Mouse (Mus musculus): ENCODE measurements around the gene Rev1. TPM values are rescaled to one million over a fixed set of nuclear protein-coding genes. Genes with fewer than 3 reads are reported as not detected.
"Not testable (repeated sequence)": the region's sequence is repeated elsewhere in the genome, so short reads cannot be mapped to it uniquely, and the experiment has no call there.

Gene Rev1
- polyA plus RNA-seq, 1 experiment from 2014 or later = 10.9 TPM

DNA sequence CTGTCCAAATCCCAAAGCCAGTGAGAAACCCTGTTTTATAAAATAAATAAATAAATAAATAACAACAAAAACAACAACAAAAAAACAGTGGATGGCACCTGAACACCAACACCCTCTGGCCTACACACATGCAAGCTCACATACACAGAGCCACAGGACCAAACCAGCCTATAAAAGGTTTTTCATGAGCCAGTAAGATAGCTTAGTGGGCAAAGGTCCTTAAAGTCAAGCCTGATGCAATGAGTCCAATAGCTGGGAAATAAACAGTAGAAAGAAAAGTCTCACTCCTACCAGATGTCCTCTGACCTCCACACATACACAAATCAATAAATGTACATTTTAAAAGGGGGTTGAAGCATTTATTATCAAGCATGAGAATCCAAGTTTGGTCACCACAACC lies 5.3 kb downstream of the Rev1 start:
- H3K27ac ChIP-seq = no peak overlapping the region
- H3K4me3 ChIP-seq (ENCODE audit: inconsistent target) = no peak overlapping the region
- H3K79me2 ChIP-seq (ENCODE audit: inconsistent target) = peaks cover 96% of the 10 kb centered on the region
- no peaks in the 10 kb centered on the region for H3K36me3 ChIP-seq (ENCODE audit: inconsistent target)

DNA sequence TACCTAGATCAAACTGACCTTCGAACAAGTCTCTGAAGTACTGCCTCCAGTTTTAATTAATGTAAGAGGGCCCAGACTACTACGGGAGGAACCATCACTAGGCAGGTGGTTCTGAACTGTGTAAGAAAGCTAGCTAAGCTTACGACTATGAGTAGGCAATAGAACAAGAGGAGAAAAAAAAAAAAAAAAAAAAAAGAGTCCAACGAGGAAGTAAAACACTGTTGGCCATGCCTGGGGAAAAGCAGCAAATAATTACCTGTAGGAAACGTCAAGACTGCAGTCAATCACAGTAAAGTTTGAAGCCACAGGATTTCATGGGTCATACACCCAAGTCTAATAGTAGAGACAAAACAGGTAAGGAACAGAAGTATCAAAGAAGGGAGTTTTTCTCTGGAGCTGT lies 8.7 kb downstream of the Rev1 start:
- no peaks in the 10 kb centered on the region for H3K36me3 ChIP-seq (ENCODE audit: inconsistent target)
- H3K79me2 ChIP-seq (ENCODE audit: inconsistent target) = peaks cover 100% of the 10 kb centered on the region
- no peak overlapping the region for H3K27ac ChIP-seq
- 37% methylated on average over 4 of the region's 5 CpGs for WGBS (ENCODE audit: missing documents)
- no peak overlapping the region for H3K4me3 ChIP-seq (ENCODE audit: inconsistent target)

DNA sequence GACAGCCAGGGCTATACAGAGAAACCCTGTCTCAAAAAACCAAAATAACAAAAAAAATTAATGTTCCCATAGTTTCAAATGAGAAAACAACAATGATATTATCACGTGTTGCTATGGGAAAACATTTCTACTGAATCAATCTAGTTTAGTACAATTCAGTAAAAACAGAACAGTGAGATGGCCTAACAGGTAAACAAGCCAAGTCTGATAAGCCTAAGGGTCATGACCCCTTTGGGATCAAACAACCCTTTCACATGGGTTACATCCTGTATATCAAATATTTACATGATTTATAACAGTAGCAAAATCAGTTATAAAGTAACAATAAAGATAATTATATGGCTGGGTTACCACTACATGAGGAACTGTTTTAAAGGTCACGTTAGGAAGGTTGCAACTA lies 11.0 kb downstream of the Rev1 start:
- WGBS (ENCODE audit: missing documents) = 100% methylated on average over 2 of the region's 2 CpGs
- no peak overlapping the region for H3K27ac ChIP-seq

DNA sequence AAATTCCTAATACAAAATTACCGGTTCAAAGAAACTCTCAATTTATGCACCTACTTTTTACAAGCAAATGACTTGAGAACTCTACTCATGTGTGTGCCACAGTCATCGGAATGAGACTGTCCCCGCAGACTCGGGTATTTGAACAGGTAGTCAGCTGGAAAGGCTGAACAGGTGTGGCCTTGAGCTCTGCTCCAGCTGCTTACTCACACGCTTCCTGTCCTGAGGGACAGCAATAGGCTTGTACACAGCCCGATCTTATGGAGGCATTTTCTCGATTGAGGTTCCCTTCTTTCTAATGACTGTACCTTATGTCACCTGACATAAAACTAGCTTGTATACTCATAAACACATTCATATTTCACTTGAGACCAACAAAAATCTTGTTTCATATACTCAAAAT lies 19.8 kb downstream of the Rev1 start:
- WGBS (ENCODE audit: missing documents) = 88% methylated on average over 7 of the region's 7 CpGs
- H3K4me3 ChIP-seq (ENCODE audit: inconsistent target) = no peak overlapping the region
- H3K79me2 ChIP-seq (ENCODE audit: inconsistent target) = peaks cover 98% of the 10 kb centered on the region
- H3K36me3 ChIP-seq (ENCODE audit: inconsistent target) = peaks cover 4% of the 10 kb centered on the region; the same call in 1 of the 2 replicates
- H3K27ac ChIP-seq = no peak overlapping the region

More for the DNA sequence above, 11.0 kb downstream of the Rev1 start:
- H3K79me2 ChIP-seq (ENCODE audit: inconsistent target) = peaks cover 100% of the 10 kb centered on the region
- no peak overlapping the region for H3K4me3 ChIP-seq (ENCODE audit: inconsistent target)
- H3K36me3 ChIP-seq (ENCODE audit: inconsistent target) = no peaks in the 10 kb centered on the region

DNA sequence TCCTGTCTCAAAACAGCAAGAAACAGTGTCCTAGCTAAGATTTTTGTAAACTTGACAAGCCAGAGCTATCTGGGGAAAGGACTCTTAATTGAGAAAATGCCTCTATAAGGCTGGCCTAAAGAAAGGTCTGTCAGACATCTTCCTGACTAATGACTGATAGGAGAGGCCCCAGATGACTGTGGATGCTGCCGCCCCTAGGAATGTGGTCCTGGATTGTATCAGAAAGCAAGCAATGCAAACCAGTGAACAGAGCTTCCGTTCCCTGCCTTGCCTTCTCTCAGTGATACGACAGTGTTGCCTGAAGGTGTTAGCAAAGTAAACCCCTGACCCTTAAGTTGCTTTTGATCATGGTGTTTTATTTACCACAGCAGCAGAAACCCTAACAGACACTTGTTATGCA lies 25.8 kb downstream of the Rev1 start:
- no peak overlapping the region for H3K4me3 ChIP-seq (ENCODE audit: inconsistent target)
- H3K36me3 ChIP-seq (ENCODE audit: inconsistent target) = peaks cover 8% of the 10 kb centered on the region
- WGBS (ENCODE audit: missing documents) = 92% methylated on average over 3 of the region's 3 CpGs
- H3K27ac ChIP-seq = no peak overlapping the region
- H3K79me2 ChIP-seq (ENCODE audit: inconsistent target) = peaks cover 42% of the 10 kb centered on the region

DNA sequence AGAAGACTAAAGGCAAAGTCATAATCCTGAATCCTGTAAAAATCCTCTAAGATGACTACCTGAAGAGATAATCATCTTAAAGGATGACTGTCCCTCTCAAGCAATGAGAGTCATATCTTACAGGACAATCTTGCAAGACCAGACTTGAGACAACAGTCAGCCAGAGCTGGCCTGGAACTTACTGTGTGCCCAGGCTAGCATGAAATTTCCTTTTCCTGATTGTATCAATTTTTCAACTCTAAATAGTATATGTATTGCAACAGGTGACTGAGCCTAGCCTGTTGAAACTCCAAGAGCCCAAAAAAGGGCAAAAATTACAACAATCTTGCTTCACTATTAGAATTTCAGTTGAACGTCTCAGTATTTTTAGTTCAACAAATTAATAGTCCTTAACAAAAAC lies 26.4 kb downstream of the Rev1 start:
- Histone ChIP-seq H3K79me2 (ENCODE audit: inconsistent target) (peaks cover 36% of the 10 kb centered on the region), H3K36me3 (ENCODE audit: inconsistent target) (peaks cover 13% of the 10 kb centered on the region), H3K27ac (no peak overlapping the region), H3K4me3 (ENCODE audit: inconsistent target) (no peak overlapping the region)
- 56% methylated on average over 1 of the region's 1 CpGs for WGBS (ENCODE audit: missing documents)

DNA sequence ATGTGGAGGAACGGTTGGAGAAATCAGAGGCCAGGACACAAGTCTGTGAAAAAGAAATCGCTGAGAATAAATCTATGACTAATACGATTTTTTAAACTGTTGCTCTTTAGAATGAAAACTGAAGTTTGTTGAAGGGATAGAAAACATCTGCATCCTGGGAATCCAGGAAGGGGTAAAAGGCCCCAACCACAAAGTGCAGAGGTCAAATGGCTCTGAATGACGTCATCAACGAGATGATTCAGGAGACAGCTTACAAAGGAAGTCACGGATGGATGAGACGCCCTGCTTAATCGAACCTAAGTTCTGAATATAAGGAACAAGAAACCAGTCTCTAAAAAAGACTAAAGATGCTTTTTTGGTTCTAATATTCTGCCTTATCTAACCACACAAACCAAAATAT lies 48.3 kb downstream of the Rev1 start:
- 55% methylated on average over 8 of the region's 8 CpGs for WGBS (ENCODE audit: missing documents)
- H3K27ac ChIP-seq = no peak overlapping the region
- no peaks in the 10 kb centered on the region for H3K79me2 ChIP-seq (ENCODE audit: inconsistent target)
- no peak overlapping the region for H3K4me3 ChIP-seq (ENCODE audit: inconsistent target)
- H3K36me3 ChIP-seq (ENCODE audit: inconsistent target) = peaks cover 38% of the 10 kb centered on the region

DNA sequence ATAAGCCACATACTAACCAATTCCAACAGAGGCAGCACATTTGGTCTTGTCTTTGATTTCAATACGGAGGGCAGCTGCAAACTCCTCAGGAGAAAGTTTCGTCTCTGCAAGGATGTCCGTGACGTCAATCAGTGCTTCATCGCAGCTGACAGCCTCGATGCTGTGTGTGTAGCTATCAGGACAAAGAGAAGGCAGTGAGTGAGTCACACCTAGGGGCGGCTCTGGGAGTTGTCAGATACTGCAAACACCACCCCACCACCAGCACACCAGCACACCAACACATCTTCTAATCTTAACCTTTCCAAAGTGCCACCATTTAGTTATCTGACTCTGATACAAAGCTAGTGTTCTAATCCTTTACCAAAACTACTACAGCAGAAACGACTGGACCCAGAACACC lies 58.3 kb downstream of the Rev1 start:
- Histone ChIP-seq H3K4me3 (ENCODE audit: inconsistent target) (no peak overlapping the region), H3K36me3 (ENCODE audit: inconsistent target) (peaks cover 44% of the 10 kb centered on the region), H3K79me2 (ENCODE audit: inconsistent target) (no peaks in the 10 kb centered on the region), H3K27ac (no peak overlapping the region)
- 91% methylated on average over 8 of the region's 8 CpGs for WGBS (ENCODE audit: missing documents)

DNA sequence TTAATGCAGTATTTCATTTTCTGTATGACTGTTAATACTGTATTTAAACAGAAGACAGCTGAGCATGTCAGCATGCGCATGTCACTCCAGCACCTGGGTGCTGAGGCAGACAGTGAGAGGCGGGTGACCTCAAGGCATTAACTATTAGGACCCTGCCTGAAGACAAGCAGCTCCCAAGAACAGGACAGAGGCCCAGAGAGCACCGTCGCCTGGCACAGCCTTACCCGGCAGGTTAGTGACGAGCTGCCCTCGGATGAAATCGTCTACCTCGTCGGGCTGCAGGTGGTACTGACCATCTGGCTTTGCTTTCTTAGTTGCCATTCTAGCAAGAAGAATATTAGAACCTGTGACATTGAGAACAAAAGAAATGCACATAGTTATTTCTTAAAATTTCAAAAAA lies 62.3 kb downstream of the Rev1 start:
- H3K79me2 ChIP-seq (ENCODE audit: inconsistent target) = no peaks in the 10 kb centered on the region
- H3K36me3 ChIP-seq (ENCODE audit: inconsistent target) = peaks cover 33% of the 10 kb centered on the region
- H3K4me3 ChIP-seq (ENCODE audit: inconsistent target) = no peak overlapping the region
- H3K27ac ChIP-seq = no peak overlapping the region
- 97% methylated on average over 10 of the region's 10 CpGs for WGBS (ENCODE audit: missing documents)

DNA sequence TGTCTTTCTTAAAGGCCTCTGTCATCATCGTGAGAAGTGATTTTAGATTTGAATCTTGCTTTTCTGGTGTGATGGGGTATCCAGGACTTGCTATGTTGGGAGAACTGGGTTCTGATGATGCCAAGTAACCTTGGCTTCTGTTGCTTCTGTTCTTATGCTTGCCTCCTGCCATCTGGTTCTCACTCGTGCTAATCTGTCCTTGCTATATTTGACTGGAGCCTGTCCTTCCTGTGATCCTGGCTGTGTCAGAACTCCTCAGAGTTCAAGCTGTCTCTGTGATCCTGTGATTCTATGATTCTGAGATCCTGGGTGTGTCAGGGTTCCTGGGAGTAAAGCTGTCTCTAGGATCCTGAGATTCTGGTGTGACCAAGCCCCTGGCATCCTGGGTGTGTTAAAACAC lies 67.4 kb downstream of the Rev1 start:
- H3K79me2 ChIP-seq (ENCODE audit: inconsistent target); H3K27ac ChIP-seq; H3K4me3 ChIP-seq (ENCODE audit: inconsistent target): not testable (repeated sequence)
- peaks cover 50% of the 10 kb centered on the region for H3K36me3 ChIP-seq (ENCODE audit: inconsistent target)
- WGBS (ENCODE audit: missing documents) = 100% methylated on average over 2 of the region's 2 CpGs

DNA sequence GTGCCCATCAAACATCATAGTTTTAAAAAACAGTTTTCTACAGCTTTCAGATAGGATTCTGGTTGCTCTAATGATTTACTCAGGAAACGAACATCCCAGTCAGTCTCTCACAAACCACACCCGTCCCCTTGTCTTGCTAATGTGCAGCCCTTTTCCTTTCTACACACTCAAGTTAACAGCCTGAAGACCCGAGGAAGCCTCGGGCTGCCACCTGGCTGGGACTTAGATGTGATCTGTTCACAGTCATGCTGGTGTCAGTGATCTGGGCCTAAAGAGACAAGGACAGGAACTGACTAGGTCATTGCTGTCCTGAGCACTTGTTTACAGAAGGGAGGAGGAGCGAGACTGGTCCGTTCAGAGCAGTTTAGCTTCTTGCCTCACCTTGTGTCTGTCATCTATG lies 71.2 kb downstream of the Rev1 start:
- Histone ChIP-seq H3K4me3 (ENCODE audit: inconsistent target) (no peak overlapping the region), H3K79me2 (ENCODE audit: inconsistent target) (no peaks in the 10 kb centered on the region), H3K36me3 (ENCODE audit: inconsistent target) (peaks cover 64% of the 10 kb centered on the region), H3K27ac (no peak overlapping the region)
- 85% methylated on average over 6 of the region's 6 CpGs for WGBS (ENCODE audit: missing documents)

DNA sequence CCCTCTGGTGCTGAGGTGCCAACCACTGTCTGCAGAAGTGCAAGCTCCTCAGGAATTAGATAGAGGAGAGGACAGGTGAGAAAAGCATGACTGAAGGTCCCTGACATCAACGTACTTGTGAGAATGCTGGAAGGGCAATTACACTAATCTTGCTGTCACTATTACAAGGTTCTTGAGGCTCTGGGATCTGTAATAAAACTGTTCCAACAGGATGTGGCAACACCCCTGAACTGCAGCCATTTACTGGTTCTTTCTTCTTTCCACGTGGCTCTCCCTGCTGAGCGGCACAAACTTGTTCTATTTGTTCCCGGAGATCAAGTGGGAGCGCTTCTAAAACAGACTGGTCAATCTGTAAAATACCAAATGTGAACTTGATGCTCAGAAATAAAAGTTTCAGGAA lies 74.4 kb downstream of the Rev1 start:
- peaks cover 83% of the 10 kb centered on the region for H3K36me3 ChIP-seq (ENCODE audit: inconsistent target)
- 85% methylated on average over 5 of the region's 5 CpGs for WGBS (ENCODE audit: missing documents)
- H3K27ac ChIP-seq = no peak overlapping the region
- no peak overlapping the region for H3K4me3 ChIP-seq (ENCODE audit: inconsistent target)
- no peaks in the 10 kb centered on the region for H3K79me2 ChIP-seq (ENCODE audit: inconsistent target)

DNA sequence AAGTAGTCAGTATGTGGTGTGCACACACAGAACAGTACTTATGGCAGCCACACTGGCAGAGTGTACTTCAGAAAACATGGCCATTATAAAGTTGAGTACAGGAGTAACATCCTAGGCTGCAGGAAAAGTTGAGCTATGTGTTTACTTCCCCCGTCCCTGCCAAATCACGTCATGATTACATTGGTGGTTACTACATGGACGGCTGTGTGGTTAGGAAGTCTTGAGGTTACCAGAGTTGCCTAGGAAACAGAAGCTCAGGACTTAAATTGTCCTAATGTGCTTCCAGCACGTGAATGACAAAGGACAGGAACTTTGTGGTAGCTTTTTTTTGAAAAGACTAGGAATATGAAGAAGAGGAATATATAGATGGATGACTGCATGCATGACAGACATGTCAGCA lies 80.0 kb downstream of the Rev1 start:
- no peaks in the 10 kb centered on the region for H3K79me2 ChIP-seq (ENCODE audit: inconsistent target)
- no peak overlapping the region for H3K4me3 ChIP-seq (ENCODE audit: inconsistent target)
- 1% methylated on average over 4 of the region's 4 CpGs for WGBS (ENCODE audit: missing documents)
- H3K27ac ChIP-seq = no peak overlapping the region
- H3K36me3 ChIP-seq (ENCODE audit: inconsistent target) = peaks cover 94% of the 10 kb centered on the region

DNA sequence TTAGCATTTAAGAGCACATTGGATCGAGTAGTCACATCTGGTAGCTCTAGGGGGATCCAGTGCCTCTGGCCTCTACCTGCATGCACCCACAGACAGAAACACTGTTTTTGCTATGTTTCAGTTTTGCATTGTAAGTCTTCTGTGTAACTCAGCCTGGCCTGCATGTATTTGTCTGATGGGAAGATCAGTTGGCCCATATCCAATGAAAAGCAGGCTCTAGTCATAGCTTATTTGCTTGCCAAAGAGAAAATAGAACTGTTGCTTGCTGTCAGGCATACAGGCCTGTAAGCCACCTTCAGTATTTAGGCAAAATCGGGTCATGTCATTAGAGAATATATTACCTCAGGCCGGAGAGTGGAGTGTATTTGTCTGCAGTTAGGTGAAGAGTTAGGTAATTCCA lies 81.5 kb downstream of the Rev1 start:
- no peaks in the 10 kb centered on the region for H3K79me2 ChIP-seq (ENCODE audit: inconsistent target)
- H3K4me3 ChIP-seq (ENCODE audit: inconsistent target) = no peak overlapping the region
- WGBS (ENCODE audit: missing documents) = 100% methylated on average over 3 of the region's 3 CpGs
- H3K36me3 ChIP-seq (ENCODE audit: inconsistent target) = peaks cover 89% of the 10 kb centered on the region
- H3K27ac ChIP-seq = no peak overlapping the region

DNA sequence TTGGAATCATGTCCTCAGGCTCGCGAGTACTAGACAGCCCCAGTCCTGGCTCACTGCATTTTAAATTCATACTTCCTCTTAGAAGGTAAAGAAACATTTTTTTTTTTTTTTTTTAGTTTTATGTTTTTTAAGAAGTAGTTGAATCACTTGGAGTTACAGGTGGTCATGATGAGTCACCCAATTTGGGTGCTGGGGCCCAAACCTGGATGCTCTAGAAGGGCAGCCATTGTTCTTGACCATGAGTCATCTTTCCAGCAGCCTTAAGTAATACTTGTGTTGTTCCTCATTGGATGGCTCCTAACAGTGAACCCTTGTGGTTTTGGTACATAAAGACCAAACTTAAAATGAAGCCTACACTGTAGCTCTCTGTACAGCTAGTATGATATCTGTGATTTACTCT lies 90.7 kb downstream of the Rev1 start:
- H3K4me3 ChIP-seq (ENCODE audit: inconsistent target) = no peak overlapping the region
- H3K36me3 ChIP-seq (ENCODE audit: inconsistent target) = peaks cover 78% of the 10 kb centered on the region
- WGBS (ENCODE audit: missing documents) = 95% methylated on average over 2 of the region's 2 CpGs
- no peaks in the 10 kb centered on the region for H3K79me2 ChIP-seq (ENCODE audit: inconsistent target)
- H3K27ac ChIP-seq = no peak overlapping the region

DNA sequence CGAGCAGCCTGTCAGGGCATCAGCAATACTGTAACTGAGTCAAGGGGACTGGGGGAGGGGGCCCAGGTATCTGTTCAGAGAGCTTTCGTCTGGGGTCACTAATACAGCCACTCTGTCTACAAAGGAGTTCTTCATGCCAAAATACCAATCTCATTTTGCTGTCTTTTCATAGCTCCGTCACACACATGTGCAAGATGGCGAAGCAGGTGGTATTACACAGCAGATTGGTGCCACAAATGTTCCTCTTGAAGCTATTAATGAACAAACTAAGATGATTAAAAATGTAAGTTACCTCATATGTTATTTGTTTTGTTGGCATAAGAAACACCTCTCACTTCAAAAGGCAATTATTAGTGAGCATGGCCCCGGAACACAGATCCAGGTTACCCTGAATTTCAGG lies 92.2 kb downstream of the Rev1 start:
- peaks cover 81% of the 10 kb centered on the region for H3K36me3 ChIP-seq (ENCODE audit: inconsistent target)
- H3K4me3 ChIP-seq (ENCODE audit: inconsistent target) = no peak overlapping the region
- 94% methylated on average over 5 of the region's 5 CpGs for WGBS (ENCODE audit: missing documents)
- H3K79me2 ChIP-seq (ENCODE audit: inconsistent target) = no peaks in the 10 kb centered on the region
- H3K27ac ChIP-seq = no peak overlapping the region
